8 mouse cellular contexts compared by ENCODE assay signal in the genomic region with DNA sequence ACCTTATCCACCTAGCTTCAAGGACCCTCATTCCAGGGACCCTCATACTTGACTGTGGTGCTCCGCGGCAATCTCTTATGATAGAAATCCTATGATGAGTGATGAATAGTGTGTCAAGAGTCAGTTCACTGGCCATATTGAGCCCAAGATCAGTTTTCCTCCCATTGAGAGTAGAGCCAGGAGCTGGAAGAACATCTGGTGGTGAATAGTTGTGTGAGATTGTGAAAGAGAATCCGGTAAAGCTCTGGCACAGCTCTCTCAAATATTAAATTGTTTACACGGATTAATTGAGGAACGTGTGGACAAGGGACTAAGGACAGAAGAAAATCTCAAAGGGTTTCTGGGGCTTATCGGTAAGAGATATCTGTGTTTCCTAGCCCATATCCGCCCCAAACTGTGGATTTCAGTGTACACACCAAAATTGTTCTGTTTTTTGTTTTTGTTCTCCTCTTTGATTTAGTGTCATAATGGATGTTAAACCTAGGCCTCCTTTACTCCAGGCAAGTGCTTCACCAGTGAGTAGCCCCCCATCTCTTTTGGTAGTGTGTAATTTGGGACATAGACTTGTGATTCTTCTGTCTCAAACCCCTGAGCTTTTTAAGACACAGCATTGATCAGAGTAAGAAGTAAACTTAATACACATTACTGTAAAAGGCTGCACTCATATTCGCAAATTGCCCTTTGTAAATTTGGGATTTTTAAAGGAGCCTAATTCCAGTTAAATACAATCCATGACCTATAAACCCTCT. TPM values are rescaled to one million over a fixed set of nuclear protein-coding genes. Genes with fewer than 3 reads are reported as not detected.
DNase-seq lines count a peak whose midpoint lies in the region; ATAC-seq and TF ChIP-seq lines count a peak whose summit lies in the region.

No protein-coding gene starts in this region.

- H3K27me3 ChIP-seq in lung, embryonic 16.5 days (ENCODE audit: control insufficient read depth, insufficient read depth, low read depth, low read length): no peaks in the 10 kb centered on the region
- H3K27me3 ChIP-seq in forebrain, embryonic 15.5 days: no peaks in the 10 kb centered on the region
- H3K27me3 ChIP-seq in liver, embryonic 11.5 days (replicated peaks; ENCODE audit: control insufficient read depth, insufficient read depth, low read length): no peaks in the 10 kb centered on the region
- no peaks in the 10 kb centered on the region for H3K27me3 ChIP-seq in stomach, embryonic 15.5 days (replicated peaks)

- no peak for TF ChIP-seq CTCF in lung, adult 2 months (IDR thresholded peaks at IDR 0.05; ENCODE audit: insufficient read depth, low read length)

- H3K4me1 ChIP-seq in lung, embryonic 16.5 days (replicated peaks; ENCODE audit: control insufficient read depth, insufficient read depth, low read length): no peaks in the 10 kb centered on the region
- peaks cover 3% of the 10 kb centered on the region for H3K4me1 ChIP-seq in lung, adult 2 months (ENCODE audit: control insufficient read depth, insufficient read depth, low read length)
- H3K4me1 ChIP-seq in forebrain, embryonic 15.5 days: peaks cover 3% of the 10 kb centered on the region; the same call in 1 of the 2 replicates
- no peaks in the 10 kb centered on the region for H3K4me1 ChIP-seq in liver, embryonic 11.5 days (replicated peaks; ENCODE audit: control insufficient read depth, insufficient read depth, low read length)
- no peaks in the 10 kb centered on the region for H3K4me1 ChIP-seq in stomach, embryonic 15.5 days

- H3K36me3 ChIP-seq in lung, embryonic 16.5 days (ENCODE audit: control insufficient read depth, insufficient read depth, low read length): no peaks in the 10 kb centered on the region
- H3K36me3 ChIP-seq in forebrain, embryonic 15.5 days: peaks cover 8% of the 10 kb centered on the region
- H3K36me3 ChIP-seq in liver, embryonic 11.5 days (ENCODE audit: control insufficient read depth, insufficient read depth, low read length): no peaks in the 10 kb centered on the region
- H3K36me3 ChIP-seq in stomach, embryonic 15.5 days: no peaks in the 10 kb centered on the region

- ATAC-seq in lung, embryonic 16.5 days (ENCODE audit: low read depth): peak; percentile 20; the same call in 1 of the 2 replicates
- no peak for ATAC-seq in forebrain, embryonic 15.5 days (replicated peaks)
- ATAC-seq in liver, embryonic 11.5 days (replicated peaks; ENCODE audit: low FRiP score): 0 out of 2 replicates have a peak, but pooled peaks have one; percentile 7
- no peak for ATAC-seq in stomach, embryonic 15.5 days (ENCODE audit: insufficient read depth, low FRiP score, low read depth)
- no peak for ATAC-seq in inflammation-experienced regulatory T-cells, adult 6 months

- H3K4me3 ChIP-seq in lung, embryonic 16.5 days (ENCODE audit: low read length): peak overlapping the region; percentile 79
- no peak overlapping the region for H3K4me3 ChIP-seq in lung, adult 2 months (replicated peaks; ENCODE audit: extremely low read depth, low read depth, low read length)
- peak overlapping the region; percentile 76 for H3K4me3 ChIP-seq in forebrain, embryonic 15.5 days
- peak overlapping the region; percentile 83 for H3K4me3 ChIP-seq in liver, embryonic 11.5 days (ENCODE audit: low read depth, low read length)
- peak overlapping the region; percentile 68 for H3K4me3 ChIP-seq in stomach, embryonic 15.5 days (replicated peaks)

- H3K4me2 ChIP-seq in lung, embryonic 16.5 days (ENCODE audit: low read depth, low read length): no peak overlapping the region
- peak overlapping the region; percentile 63 for H3K4me2 ChIP-seq in forebrain, embryonic 15.5 days (replicated peaks)
- H3K4me2 ChIP-seq in liver, embryonic 11.5 days: peak overlapping the region; percentile 68
- peak overlapping the region; percentile 74; the same call in 1 of the 2 replicates for H3K4me2 ChIP-seq in stomach, embryonic 15.5 days

- no peaks in the 10 kb centered on the region; the same call in 1 of the 2 replicates for H3K9me3 ChIP-seq in lung, embryonic 16.5 days (ENCODE audit: control insufficient read depth, low read length)
- H3K9me3 ChIP-seq in forebrain, embryonic 15.5 days: peaks cover 5% of the 10 kb centered on the region
- no peaks in the 10 kb centered on the region for H3K9me3 ChIP-seq in liver, embryonic 11.5 days (ENCODE audit: control insufficient read depth, low read length)
- no peaks in the 10 kb centered on the region for H3K9me3 ChIP-seq in stomach, embryonic 15.5 days

- no peak for DNase-seq in lung, adult 2 months
- no peak for DNase-seq in liver, embryonic 11.5 days (ENCODE audit: low spot score)
- DNase-seq in left cerebral cortex, adult 8-10 months (ENCODE audit: low spot score in 2 of 2): no peak
- no peak for DNase-seq in adrenal gland, adult 2 months

- TF ChIP-seq POLR2A in lung, adult 2 months (IDR thresholded peaks at IDR 0.05; ENCODE audit: borderline replicate concordance, extremely low read depth, low read depth, low read length): no peak

- no peak overlapping the region for H3K27ac ChIP-seq in lung, embryonic 16.5 days (ENCODE audit: low read length)
- H3K27ac ChIP-seq in forebrain, embryonic 15.5 days (replicated peaks): peak overlapping the region; percentile 87; the same call in 1 of the 2 replicates
- no peak overlapping the region for H3K27ac ChIP-seq in liver, embryonic 11.5 days (ENCODE audit: low read depth, low read length)
- peak overlapping the region; percentile 87 for H3K27ac ChIP-seq in stomach, embryonic 15.5 days

- 76% methylated on average over 8 of the region's 8 CpGs for WGBS in lung, embryonic 16.5 days
- 71% methylated on average over 8 of the region's 8 CpGs for WGBS in lung, adult 2 months
- 80% methylated on average over 8 of the region's 8 CpGs for WGBS in forebrain, embryonic 15.5 days
- 76% methylated on average over 8 of the region's 8 CpGs for whole genome bisulfite sequencing in liver, embryonic 11.5 days
- 76% methylated on average over 8 of the region's 8 CpGs for WGBS in stomach, embryonic 15.5 days

- no peak overlapping the region for H3K9ac ChIP-seq in lung, embryonic 16.5 days (ENCODE audit: low read length)
- no peak overlapping the region for H3K9ac ChIP-seq in forebrain, embryonic 15.5 days (replicated peaks)
- peak overlapping the region; percentile 72; the same call in 1 of the 2 replicates for H3K9ac ChIP-seq in liver, embryonic 11.5 days (ENCODE audit: low read depth, low read length)
- H3K9ac ChIP-seq in stomach, embryonic 15.5 days: no peak overlapping the region

RNA-seq across cellular contexts. Expression of a gene that starts 0.4 kb away (rescaled TPM):
- polyA plus RNA-seq in lung, embryonic 16.5 days (2015; fragmentation: Nextera tagmentation; extraction: Ambion mirVana): 8.0 and 8.6 TPM in 2 replicates
- polyA plus RNA-seq in lung, adult 2 months (2012; rRNA removed): 0.31 and 0.72 TPM in 2 replicates
- 13.9 and 14.0 TPM in 2 replicates for polyA plus RNA-seq in forebrain, embryonic 15.5 days (2015; fragmentation: Nextera tagmentation; extraction: Ambion mirVana)
- 3.6 and 4.0 TPM in 2 replicates for polyA plus RNA-seq in liver, embryonic 11.5 days (2014; fragmentation: Nextera tagmentation; extraction: Ambion mirVana)
- 6.2 and 7.5 TPM in 2 replicates for polyA plus RNA-seq in stomach, embryonic 15.5 days (2015; fragmentation: Nextera tagmentation; extraction: Ambion mirVana)
- polyA plus RNA-seq in inflammation-experienced regulatory T-cells, adult 6 months (2017; shearing (Covaris generic)): 1 to 10 TPM; 5.7 to 9.0 (median 7.3) TPM
- total RNA-seq in left cerebral cortex, adult 8-10 months (2022): 10 to 100 TPM in 1 of 4 experiments, 1 to 10 TPM in 3; 5.7 to 10.3 (median 7.9) TPM
- total RNA-seq in adrenal gland, adult 2 months (2021): 1 to 10 TPM; 4.1 to 5.8 TPM
- polyA plus RNA-seq in adrenal gland, adult 2 months (2012; rRNA removed): not detected in 2 replicates

RNA-seq across cellular contexts. Expression of a gene that starts 17.8 kb away (rescaled TPM):
- 2.3 and 3.1 TPM in 2 replicates for polyA plus RNA-seq in lung, embryonic 16.5 days (2015; fragmentation: Nextera tagmentation; extraction: Ambion mirVana)
- polyA plus RNA-seq in lung, adult 2 months (2012; rRNA removed): 0.27 and 0.82 TPM in 2 replicates
- 4.6 and 5.2 TPM in 2 replicates for polyA plus RNA-seq in forebrain, embryonic 15.5 days (2015; fragmentation: Nextera tagmentation; extraction: Ambion mirVana)
- 0.71 and 0.96 TPM in 2 replicates for polyA plus RNA-seq in liver, embryonic 11.5 days (2014; fragmentation: Nextera tagmentation; extraction: Ambion mirVana)
- polyA plus RNA-seq in stomach, embryonic 15.5 days (2015; fragmentation: Nextera tagmentation; extraction: Ambion mirVana): 1.8 and 1.9 TPM in 2 replicates
- not detected for polyA plus RNA-seq in inflammation-experienced regulatory T-cells, adult 6 months (2017; shearing (Covaris generic))
- total RNA-seq in left cerebral cortex, adult 8-10 months (2022): 10 to 100 TPM in 1 of 4 experiments, 1 to 10 TPM in 3; 7.7 to 10.7 (median 9.4) TPM
- 1 to 10 TPM; 1.8 to 3.2 TPM for total RNA-seq in adrenal gland, adult 2 months (2021)
- polyA plus RNA-seq in adrenal gland, adult 2 months (2012; rRNA removed): not detected in 2 replicates

RNA-seq across cellular contexts. Expression of a gene that starts 33.6 kb away (rescaled TPM):
- polyA plus RNA-seq in lung, embryonic 16.5 days (2015; fragmentation: Nextera tagmentation; extraction: Ambion mirVana): 2.2 and 2.6 TPM in 2 replicates
- 0.46 and 1.2 TPM in 2 replicates for polyA plus RNA-seq in lung, adult 2 months (2012; rRNA removed)
- 2.8 and 3.5 TPM in 2 replicates for polyA plus RNA-seq in forebrain, embryonic 15.5 days (2015; fragmentation: Nextera tagmentation; extraction: Ambion mirVana)
- 2.3 and 2.6 TPM in 2 replicates for polyA plus RNA-seq in liver, embryonic 11.5 days (2014; fragmentation: Nextera tagmentation; extraction: Ambion mirVana)
- polyA plus RNA-seq in stomach, embryonic 15.5 days (2015; fragmentation: Nextera tagmentation; extraction: Ambion mirVana): 2.6 and 3.0 TPM in 2 replicates
- polyA plus RNA-seq in inflammation-experienced regulatory T-cells, adult 6 months (2017; shearing (Covaris generic)): 1 to 10 TPM; 1.4 to 2.6 (median 1.6) TPM
- 1 to 10 TPM; 3.4 to 6.4 (median 5.6) TPM for total RNA-seq in left cerebral cortex, adult 8-10 months (2022)
- 1 to 10 TPM; 1.9 to 2.8 TPM for total RNA-seq in adrenal gland, adult 2 months (2021)
- polyA plus RNA-seq in adrenal gland, adult 2 months (2012; rRNA removed): 0.35 and 0.36 TPM in 2 replicates

RNA-seq across cellular contexts. Expression of a gene that starts 50.0 kb away (rescaled TPM):
- not detected in 2 replicates for polyA plus RNA-seq in lung, embryonic 16.5 days (2015; fragmentation: Nextera tagmentation; extraction: Ambion mirVana)
- not detected in 2 replicates for polyA plus RNA-seq in lung, adult 2 months (2012; rRNA removed)
- not detected in 2 replicates for polyA plus RNA-seq in forebrain, embryonic 15.5 days (2015; fragmentation: Nextera tagmentation; extraction: Ambion mirVana)
- polyA plus RNA-seq in liver, embryonic 11.5 days (2014; fragmentation: Nextera tagmentation; extraction: Ambion mirVana): not detected in 2 replicates
- 0.23 TPM in 1 of 2 replicates, not detected in the other for polyA plus RNA-seq in stomach, embryonic 15.5 days (2015; fragmentation: Nextera tagmentation; extraction: Ambion mirVana)
- not detected for polyA plus RNA-seq in inflammation-experienced regulatory T-cells, adult 6 months (2017; shearing (Covaris generic))
- not detected for total RNA-seq in left cerebral cortex, adult 8-10 months (2022)
- total RNA-seq in adrenal gland, adult 2 months (2021): not detected
- polyA plus RNA-seq in adrenal gland, adult 2 months (2012; rRNA removed): not detected in 2 replicates

RNA-seq across cellular contexts. Expression of a gene that starts 58.1 kb away (rescaled TPM):
- 6.7 and 7.2 TPM in 2 replicates for polyA plus RNA-seq in lung, embryonic 16.5 days (2015; fragmentation: Nextera tagmentation; extraction: Ambion mirVana)
- 0.50 and 1.0 TPM in 2 replicates for polyA plus RNA-seq in lung, adult 2 months (2012; rRNA removed)
- polyA plus RNA-seq in forebrain, embryonic 15.5 days (2015; fragmentation: Nextera tagmentation; extraction: Ambion mirVana): 7.1 and 8.6 TPM in 2 replicates
- 3.2 and 3.3 TPM in 2 replicates for polyA plus RNA-seq in liver, embryonic 11.5 days (2014; fragmentation: Nextera tagmentation; extraction: Ambion mirVana)
- 4.2 and 4.5 TPM in 2 replicates for polyA plus RNA-seq in stomach, embryonic 15.5 days (2015; fragmentation: Nextera tagmentation; extraction: Ambion mirVana)
- polyA plus RNA-seq in inflammation-experienced regulatory T-cells, adult 6 months (2017; shearing (Covaris generic)): 10 to 100 TPM; 15.7 to 19.6 (median 16.3) TPM
- 10 to 100 TPM in 1 of 4 experiments, 1 to 10 TPM in 3; 6.6 to 10.2 (median 6.6) TPM for total RNA-seq in left cerebral cortex, adult 8-10 months (2022)
- 1 to 10 TPM; 4.7 to 4.8 TPM for total RNA-seq in adrenal gland, adult 2 months (2021)
- polyA plus RNA-seq in adrenal gland, adult 2 months (2012; rRNA removed): not detected in 2 replicates

Comparison
In these comparisons a context has a peak if more than half of its experiments do, and no peak if none do; other contexts are left out.
1. ATAC-seq: peak in lung, embryonic 16.5 days (single experiment) and liver, embryonic 11.5 days (single experiment); none in forebrain, embryonic 15.5 days (single experiment), stomach, embryonic 15.5 days (single experiment) and inflammation-experienced regulatory T-cells, adult 6 months (single experiment).
2. H3K27ac ChIP-seq: peak in forebrain, embryonic 15.5 days (single experiment) and stomach, embryonic 15.5 days (single experiment); none in lung, embryonic 16.5 days (single experiment) and liver, embryonic 11.5 days (single experiment).